Mouse (Mus musculus) heart, embryonic 16.5 days (tissue): ENCODE measurements around the gene Prdm10. TPM values are rescaled to one million over a fixed set of nuclear protein-coding genes. Genes with fewer than 3 reads are reported as not detected.

Experiments used
- ATAC-seq: fragments of 200-750 bp; cut with Nextera tagmentation; replicated peaks from 2 replicates; pipeline ENCODE4 v1.8.0; 2017; ENCODE audit warnings: moderate number of reproducible peaks; ENCODE audit not compliant: insufficient read depth, low FRiP score; ENCODE audit errors: extremely low read depth
- H3K27ac ChIP-seq: fragments of 300-500 bp; sonication (generic); 2 replicates; pipeline ENCODE4 v1.5.1; 2014; ENCODE audit warnings: mild to moderate bottlenecking, low read length, control low read depth, moderate library complexity
- H3K27me3 ChIP-seq: fragments of 300-500 bp; sonication (generic); 2 replicates; pipeline ENCODE4 v1.6.1; 2014; ENCODE audit warnings: low read length, mixed read lengths; ENCODE audit not compliant: control insufficient read depth, insufficient read depth
- H3K36me3 ChIP-seq: fragments of 300-500 bp; sonication (generic); 2 replicates; pipeline ENCODE4 v1.6.1; 2014; ENCODE audit not compliant: control insufficient read depth, insufficient read depth
- H3K4me1 ChIP-seq: fragments of 300-500 bp; sonication (generic); 2 replicates; pipeline ENCODE4 v1.6.1; 2014; ENCODE audit warnings: low read length, mixed read lengths; ENCODE audit not compliant: control insufficient read depth, insufficient read depth
- H3K4me2 ChIP-seq: fragments of 300-500 bp; sonication (generic); 2 replicates; pipeline ENCODE4 v1.6.1; 2014; ENCODE audit warnings: low read depth, mild to moderate bottlenecking, control low read depth, low read length
- H3K4me3 ChIP-seq: fragments of 300-500 bp; sonication (generic); 2 replicates; pipeline ENCODE4 v1.5.1; 2014; ENCODE audit warnings: mild to moderate bottlenecking, control low read depth, low read length
- H3K9ac ChIP-seq: fragments of 300-500 bp; sonication (generic); 2 replicates; pipeline ENCODE4 v1.6.1; 2014; ENCODE audit warnings: low read length, control low read depth
- H3K9me3 ChIP-seq: fragments of 300-500 bp; sonication (generic); replicated peaks from 2 replicates; pipeline ENCODE4 v1.6.1; 2016; ENCODE audit warnings: low read length; ENCODE audit not compliant: control insufficient read depth
- WGBS: fragments of 180-500 bp; shearing (Covaris S2); extraction: QIAGEN DNeasy Blood & Tissue Kit; methylation state at CpG from one replicate; pipeline ENCODE4 v1.1.7; 2014; 5-methylcytosine and 5-hydroxymethylcytosine counted together
- polyA plus RNA-seq: library from polyadenylated mRNA; unstranded; fragments of >200 nt; fragmentation: Nextera tagmentation; extraction: Ambion mirVana; gene quantifications from 2 replicates; pipeline ENCODE4 v1.2.1, GENCODE M21; 2015

Gene Prdm10
- 3.4 and 3.5 TPM in 2 replicates for polyA plus RNA-seq

GRCm38 (mm10) chr9:31280366-31281010, at the start of gene Prdm10:
Gene Prdm10 (plus strand): TSS chr9:31280538.
- ATAC-seq: peak; percentile 92
- Histone ChIP-seq H3K27me3 (no peaks in the 10 kb centered on the region), H3K36me3 (no peaks in the 10 kb centered on the region), H3K4me2 (peak within 1 kb of the TSS; percentile 74), H3K4me3 (peak within 1 kb of the TSS; percentile 84), H3K4me1 (no peaks in the 10 kb centered on the region), H3K9me3 (no peaks in the 10 kb centered on the region), H3K9ac (peak within 1 kb of the TSS; percentile 96), H3K27ac (peak within 1 kb of the TSS; percentile 97)
- WGBS: under 1% methylated on average over 44 of the region's 45 CpGs

- no peak overlapping the region for H3K4me2 ChIP-seq
- H3K36me3 ChIP-seq: no peaks in the 10 kb centered on the region
- peaks cover 4% of the 10 kb centered on the region for H3K4me1 ChIP-seq
- no peaks in the 10 kb centered on the region for H3K9me3 ChIP-seq
- 52% methylated on average over 4 of the region's 4 CpGs for WGBS
- no peak overlapping the region for H3K9ac ChIP-seq
- ATAC-seq: no peak
- no peak overlapping the region for H3K27ac ChIP-seq
- H3K4me3 ChIP-seq: no peak overlapping the region
- H3K27me3 ChIP-seq: no peaks in the 10 kb centered on the region
These were observed 45.3 kb upstream of the Prdm10 start for GRCm38 (mm10) chr9:31235030-31235429.

GRCm38 (mm10) chr9:31235489-31235888, 44.8 kb upstream of the Prdm10 start:
- no peak for ATAC-seq
- Histone ChIP-seq H3K4me1 (peaks cover 4% of the 10 kb centered on the region), H3K4me2 (no peak overlapping the region), H3K36me3 (no peaks in the 10 kb centered on the region), H3K4me3 (no peak overlapping the region), H3K27ac (no peak overlapping the region), H3K9me3 (no peaks in the 10 kb centered on the region), H3K27me3 (no peaks in the 10 kb centered on the region), H3K9ac (no peak overlapping the region)
- 75% methylated on average over 9 of the region's 9 CpGs for WGBS

GRCm38 (mm10) chr9:31236079-31236478, 44.3 kb upstream of the Prdm10 start:
- 69% methylated on average over 5 of the region's 5 CpGs for WGBS
- H3K36me3 ChIP-seq: no peaks in the 10 kb centered on the region
- H3K27me3 ChIP-seq: no peaks in the 10 kb centered on the region
- H3K4me2 ChIP-seq: no peak overlapping the region
- no peak for ATAC-seq
- H3K4me1 ChIP-seq: peaks cover 7% of the 10 kb centered on the region
- H3K9ac ChIP-seq: no peak overlapping the region
- no peaks in the 10 kb centered on the region for H3K9me3 ChIP-seq
- H3K27ac ChIP-seq: no peak overlapping the region
- no peak overlapping the region for H3K4me3 ChIP-seq

DNA sequence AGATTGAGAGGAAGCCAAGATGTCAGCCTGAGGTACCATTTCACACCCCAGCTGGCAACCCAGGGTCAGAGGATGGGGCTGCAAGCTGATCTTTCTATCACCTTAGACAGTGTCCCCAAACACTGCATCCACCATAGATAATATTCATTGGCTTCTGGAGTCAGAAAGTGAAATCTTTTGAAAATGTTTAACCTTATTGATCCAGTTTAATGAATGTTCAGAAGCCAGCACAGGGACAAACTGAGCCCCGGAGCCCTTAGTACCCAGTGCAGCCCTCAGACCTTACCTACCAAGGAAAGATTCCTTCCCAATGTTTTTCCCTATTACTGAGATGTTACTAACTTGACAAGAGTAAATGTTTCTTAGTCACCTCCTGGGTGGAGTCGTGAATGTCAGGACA, 41.8 kb upstream of the Prdm10 start:
- no peak overlapping the region for H3K9ac ChIP-seq
- H3K36me3 ChIP-seq: no peaks in the 10 kb centered on the region
- no peak overlapping the region for H3K27ac ChIP-seq
- 73% methylated on average over 2 of the region's 2 CpGs for WGBS
- peaks cover 4% of the 10 kb centered on the region for H3K4me1 ChIP-seq
- no peaks in the 10 kb centered on the region for H3K9me3 ChIP-seq
- ATAC-seq: no peak
- H3K4me3 ChIP-seq: no peak overlapping the region
- no peaks in the 10 kb centered on the region for H3K27me3 ChIP-seq
- H3K4me2 ChIP-seq: no peak overlapping the region

DNA sequence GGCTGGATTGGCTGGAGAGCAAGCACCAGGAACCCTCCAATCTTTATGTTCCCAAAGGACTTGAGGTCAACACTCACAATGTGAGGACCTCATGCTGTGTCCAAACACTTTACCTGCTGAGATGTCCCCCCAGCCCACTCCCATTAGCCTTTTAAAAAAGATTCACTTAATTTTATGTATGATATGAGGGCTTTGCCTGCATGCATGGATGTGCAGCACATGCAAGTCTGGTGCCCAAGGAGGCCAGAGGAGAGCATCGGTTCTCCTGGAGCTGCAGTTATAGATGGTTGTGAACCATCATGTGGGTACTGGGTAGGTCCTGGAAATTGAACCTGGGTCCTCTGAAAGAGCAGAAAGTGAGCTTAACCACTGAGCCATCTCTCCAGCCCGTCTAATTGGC, 40.8 kb upstream of the Prdm10 start:
- no peaks in the 10 kb centered on the region for H3K36me3 ChIP-seq
- H3K4me2 ChIP-seq: no peak overlapping the region
- no peaks in the 10 kb centered on the region for H3K27me3 ChIP-seq
- WGBS: 94% methylated on average over 2 of the region's 2 CpGs
- H3K27ac ChIP-seq: no peak overlapping the region
- H3K4me3 ChIP-seq: no peak overlapping the region
- H3K4me1 ChIP-seq: peaks cover 4% of the 10 kb centered on the region
- H3K9me3 ChIP-seq: no peaks in the 10 kb centered on the region
- ATAC-seq: no peak
- no peak overlapping the region for H3K9ac ChIP-seq

GRCm38 (mm10) chr9:31240522-31241207, 39.7 kb upstream of the Prdm10 start:
- Histone ChIP-seq H3K9me3 (no peaks in the 10 kb centered on the region), H3K4me2 (no peak overlapping the region), H3K27me3 (no peaks in the 10 kb centered on the region), H3K27ac (no peak overlapping the region), H3K4me1 (peaks cover 4% of the 10 kb centered on the region; the same call in 1 of the 2 replicates), H3K9ac (no peak overlapping the region), H3K4me3 (no peak overlapping the region), H3K36me3 (no peaks in the 10 kb centered on the region)
- WGBS: 54% methylated on average over 8 of the region's 8 CpGs
- no peak for ATAC-seq

DNA sequence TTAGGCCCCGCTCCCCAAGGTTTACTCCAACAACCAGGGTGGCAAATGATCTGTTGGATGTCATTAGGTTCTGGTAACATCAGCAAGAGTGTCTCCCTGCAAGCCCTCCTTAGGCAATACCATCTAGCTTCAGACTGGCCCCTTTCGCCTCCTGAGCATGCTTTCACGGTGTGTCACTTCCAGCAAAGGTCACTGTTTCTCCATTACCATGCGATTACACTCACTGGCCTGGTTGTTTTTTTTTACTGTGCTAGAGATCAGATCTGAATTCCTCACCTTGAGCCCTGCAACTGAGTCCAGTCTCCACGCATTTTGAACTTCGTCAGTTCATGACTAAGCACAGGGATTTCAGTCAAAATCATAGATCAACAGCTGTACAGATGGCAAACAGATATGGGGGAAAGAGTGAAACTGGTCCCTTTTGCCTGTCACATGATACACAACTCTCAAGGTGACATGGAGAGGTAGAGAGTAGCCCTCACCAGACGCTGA, 39.1 kb upstream of the Prdm10 start:
- Histone ChIP-seq H3K4me2 (no peak overlapping the region), H3K9ac (no peak overlapping the region), H3K4me1 (peaks cover 4% of the 10 kb centered on the region; the same call in 1 of the 2 replicates), H3K4me3 (no peak overlapping the region), H3K27me3 (no peaks in the 10 kb centered on the region), H3K27ac (no peak overlapping the region), H3K36me3 (no peaks in the 10 kb centered on the region), H3K9me3 (no peaks in the 10 kb centered on the region)
- 69% methylated on average over 7 of the region's 7 CpGs for WGBS
- no peak for ATAC-seq

GRCm38 (mm10) chr9:31243306-31243938, 36.9 kb upstream of the Prdm10 start:
- no peaks in the 10 kb centered on the region for H3K27me3 ChIP-seq
- no peaks in the 10 kb centered on the region for H3K9me3 ChIP-seq
- peaks cover 4% of the 10 kb centered on the region; the same call in 1 of the 2 replicates for H3K4me1 ChIP-seq
- H3K36me3 ChIP-seq: no peaks in the 10 kb centered on the region
- WGBS: 65% methylated on average over 18 of the region's 18 CpGs
- H3K4me2 ChIP-seq: 0 out of 2 replicates have a peak overlapping the region, but pooled peaks have one; percentile 28
- no peak overlapping the region for H3K9ac ChIP-seq
- no peak overlapping the region for H3K4me3 ChIP-seq
- no peak overlapping the region for H3K27ac ChIP-seq
- ATAC-seq: no peak
